Mouse (Mus musculus) heart, embryonic 15.5 days (tissue): ENCODE measurements around the gene Engase. TPM values are rescaled to one million over a fixed set of nuclear protein-coding genes. Genes with fewer than 3 reads are reported as not detected.
A peak's percentile ranks its signal among the peaks of the same experiment; 100 is the strongest.

Experiments used
- ATAC-seq: fragments of 200-750 bp; cut with Nextera tagmentation; replicated peaks from 2 replicates; pipeline ENCODE4 v1.8.0; 2017; ENCODE audit warnings: low read depth, moderate TSS enrichment; ENCODE audit not compliant: insufficient number of reproducible peaks, insufficient read depth, low FRiP score
- H3K27ac ChIP-seq: fragments of 300-500 bp; sonication (generic); 2 replicates; pipeline ENCODE4 v1.5.1; 2015; ENCODE audit warnings: mild to moderate bottlenecking, inconsistent platforms
- H3K27me3 ChIP-seq: fragments of 300-500 bp; sonication (generic); 2 replicates; pipeline ENCODE4 v1.6.1; 2015; ENCODE audit warnings: inconsistent platforms
- H3K36me3 ChIP-seq: fragments of 300-500 bp; sonication (generic); 2 replicates; pipeline ENCODE4 v1.6.1; 2015; ENCODE audit warnings: mild to moderate bottlenecking, inconsistent platforms
- H3K4me1 ChIP-seq: fragments of 300-500 bp; sonication (generic); replicated peaks from 2 replicates; pipeline ENCODE4 v1.6.1; 2015; ENCODE audit warnings: inconsistent platforms
- H3K4me2 ChIP-seq: fragments of 300-500 bp; sonication (generic); 2 replicates; pipeline ENCODE4 v1.6.1; 2015; ENCODE audit warnings: inconsistent platforms, mild to moderate bottlenecking, moderate library complexity
- H3K4me3 ChIP-seq: fragments of 300-500 bp; sonication (generic); 2 replicates; pipeline ENCODE4 v1.5.1; 2015; ENCODE audit warnings: mild to moderate bottlenecking, inconsistent platforms
- H3K9ac ChIP-seq: fragments of 300-500 bp; sonication (generic); 2 replicates; pipeline ENCODE4 v1.6.1; 2015; ENCODE audit warnings: mild to moderate bottlenecking, inconsistent platforms
- H3K9me3 ChIP-seq: fragments of 300-500 bp; sonication (generic); replicated peaks from 2 replicates; pipeline ENCODE4 v1.6.1; 2016; ENCODE audit warnings: inconsistent platforms
- WGBS: fragments of 180-500 bp; shearing (Covaris S2); methylation state at CpG from one replicate; pipeline ENCODE4 v1.1.7; 2015; ENCODE audit warnings: mixed read lengths; 5-methylcytosine and 5-hydroxymethylcytosine counted together
- polyA plus RNA-seq: library from polyadenylated mRNA; unstranded; fragments of >200 nt; fragmentation: Nextera tagmentation; extraction: Ambion mirVana; gene quantifications from 2 replicates; pipeline ENCODE4 v1.2.1, GENCODE M21; 2015

The Engase gene
- polyA plus RNA-seq, 1 experiment from 2014 or later, result 4.1 TPM

DNA sequence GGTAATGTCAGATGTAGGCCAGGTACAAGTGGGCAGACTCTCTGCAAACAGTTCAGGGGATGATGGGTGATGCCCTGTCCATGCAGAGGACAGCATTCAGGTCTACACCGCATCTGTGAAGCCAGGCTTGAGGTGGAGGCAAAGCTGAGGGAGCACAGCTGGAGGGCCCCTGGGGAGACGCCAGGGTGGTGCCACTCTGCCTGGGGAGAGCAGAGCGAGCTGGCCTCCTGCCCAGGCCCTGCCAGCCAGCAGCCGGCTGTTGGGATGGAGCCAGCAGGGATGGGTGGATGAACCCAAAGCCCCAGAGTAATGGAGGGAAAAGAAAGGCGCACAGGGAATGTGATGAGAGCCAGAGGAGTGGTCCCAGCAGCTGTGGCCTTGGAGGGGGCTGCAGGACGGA is 35.2 kb downstream of the Engase start:
- 0 out of 2 replicates have a peak, but pooled peaks have one; percentile 17 for ATAC-seq
- Histone ChIP-seq H3K9ac (no peak overlapping the region), H3K27me3 (peaks cover 62% of the 10 kb centered on the region), H3K4me3 (no peak overlapping the region), H3K9me3 (no peaks in the 10 kb centered on the region), H3K4me1 (peaks cover 8% of the 10 kb centered on the region; the same call in 1 of the 2 replicates), H3K27ac (no peak overlapping the region), H3K4me2 (no peak overlapping the region), H3K36me3 (no peaks in the 10 kb centered on the region)
- WGBS, result 43% methylated on average over 6 of the region's 6 CpGs

DNA sequence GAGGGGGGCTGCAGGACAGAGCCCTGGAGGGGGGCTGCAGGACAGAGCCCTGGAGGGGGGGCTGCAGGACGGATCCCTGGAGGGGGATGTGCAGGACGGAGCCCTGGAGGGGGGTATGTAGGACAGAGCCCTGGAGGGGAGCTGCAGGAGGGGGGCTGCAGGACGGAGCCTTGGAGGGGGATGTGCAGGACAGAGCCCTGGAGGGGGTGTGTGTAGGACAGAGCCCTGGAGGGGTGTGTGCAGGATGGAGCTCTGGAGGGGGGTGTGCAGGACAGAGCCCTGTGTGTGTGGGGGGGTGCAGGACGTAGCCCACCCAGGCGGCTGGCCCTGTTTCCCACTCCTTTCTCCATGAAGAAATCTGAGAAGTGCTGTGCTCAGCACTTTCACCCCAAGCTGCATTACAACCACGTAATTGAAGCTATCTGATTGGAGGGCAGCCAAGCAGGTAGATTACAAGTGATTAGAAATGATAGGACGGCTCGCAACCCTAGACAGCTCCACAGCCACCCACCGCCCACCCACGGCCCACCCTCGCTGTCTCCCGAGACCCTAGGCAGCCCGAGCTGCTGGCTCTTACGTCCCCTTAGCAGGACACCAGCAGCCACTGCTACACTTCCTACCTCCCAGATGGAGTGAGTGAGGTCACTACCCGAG is 35.8 kb downstream of the Engase start:
- WGBS, result 48% methylated on average over 15 of the region's 15 CpGs
- Histone ChIP-seq H3K36me3 (no peaks in the 10 kb centered on the region), H3K27me3 (peaks cover 61% of the 10 kb centered on the region), H3K27ac (no peak overlapping the region), H3K4me2 (no peak overlapping the region), H3K4me1 (peaks cover 8% of the 10 kb centered on the region; the same call in 1 of the 2 replicates), H3K9me3 (no peaks in the 10 kb centered on the region), H3K9ac (no peak overlapping the region), H3K4me3 (no peak overlapping the region)
- 0 out of 2 replicates have a peak, but pooled peaks have one; percentile 15 for ATAC-seq

DNA sequence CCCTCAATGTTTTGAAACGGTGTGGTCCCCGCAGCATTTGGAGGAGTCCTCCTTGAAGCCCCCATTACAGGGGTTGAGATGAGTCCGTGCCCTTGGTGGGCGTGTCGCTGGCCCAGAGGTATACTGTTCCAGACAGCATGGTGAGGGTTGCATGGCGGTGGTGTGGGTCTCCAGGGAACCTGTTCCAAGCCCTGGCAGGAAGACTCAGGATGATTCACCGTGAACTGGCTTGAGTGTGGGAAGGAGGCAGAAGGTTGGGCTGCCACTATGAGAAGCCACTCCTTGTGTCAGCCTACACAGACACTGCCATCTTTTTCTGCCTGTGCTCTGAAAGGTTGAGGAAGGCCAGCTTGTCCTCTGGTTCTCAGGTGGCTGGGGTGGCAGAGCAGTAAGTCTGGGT is 41.3 kb downstream of the Engase start:
- Histone ChIP-seq H3K9me3 (no peaks in the 10 kb centered on the region), H3K27me3 (peaks cover 35% of the 10 kb centered on the region), H3K4me3 (no peak overlapping the region), H3K9ac (no peak overlapping the region), H3K36me3 (no peaks in the 10 kb centered on the region), H3K27ac (no peak overlapping the region), H3K4me2 (no peak overlapping the region), H3K4me1 (peaks cover 7% of the 10 kb centered on the region; the same call in 1 of the 2 replicates)
- WGBS, result 81% methylated on average over 7 of the region's 7 CpGs
- no peak for ATAC-seq

DNA sequence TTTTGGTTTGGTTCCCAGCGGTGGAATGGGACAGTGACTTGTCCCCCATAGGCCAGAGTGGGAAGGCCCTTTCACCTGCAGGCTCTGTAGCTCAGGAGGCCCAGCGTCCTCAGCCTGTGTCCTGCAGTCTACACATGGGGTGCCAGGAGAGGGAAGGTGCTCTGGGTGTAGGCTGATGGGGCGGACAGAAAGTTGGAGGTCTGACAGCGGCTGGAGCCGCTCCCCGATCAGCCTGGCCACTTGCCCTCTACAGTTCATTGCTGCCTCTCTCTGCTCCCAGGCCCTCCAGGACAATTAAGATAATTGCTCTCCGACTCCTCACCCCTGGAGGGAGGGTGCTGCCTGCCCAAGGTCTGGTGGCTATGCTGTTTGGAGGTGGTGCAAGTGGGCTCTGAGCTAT is 42.1 kb downstream of the Engase start:
- WGBS, result 58% methylated on average over 7 of the region's 7 CpGs
- ATAC-seq, result peak; percentile 64; the same call in 1 of the 2 replicates
- Histone ChIP-seq H3K4me3 (no peak overlapping the region), H3K27me3 (peaks cover 27% of the 10 kb centered on the region), H3K4me2 (no peak overlapping the region), H3K9me3 (no peaks in the 10 kb centered on the region), H3K4me1 (peaks cover 7% of the 10 kb centered on the region; the same call in 1 of the 2 replicates), H3K36me3 (no peaks in the 10 kb centered on the region), H3K9ac (no peak overlapping the region), H3K27ac (no peak overlapping the region)

DNA sequence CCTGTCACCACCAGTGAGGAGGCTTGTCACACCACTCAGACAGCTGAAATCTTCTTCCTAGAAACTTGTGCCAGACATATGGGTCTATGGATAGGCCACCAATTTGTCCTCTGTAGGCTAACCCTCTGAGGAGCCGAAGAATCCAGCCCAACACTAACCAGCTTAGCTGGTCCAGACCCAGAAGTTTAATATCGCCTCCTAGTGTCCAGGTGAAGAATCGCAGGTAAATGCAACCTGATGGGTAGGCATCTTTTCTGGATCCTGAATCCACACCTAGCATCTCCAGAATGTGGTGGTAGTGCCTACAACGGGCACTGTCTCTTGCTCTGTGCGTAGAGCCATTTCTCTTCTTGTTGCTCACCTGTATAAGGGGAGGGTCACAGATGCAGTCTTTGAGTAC is 43.6 kb downstream of the Engase start:
- H3K27me3 ChIP-seq, result peaks cover 22% of the 10 kb centered on the region; the same call in 1 of the 2 replicates
- no peaks in the 10 kb centered on the region for H3K36me3 ChIP-seq
- no peak for ATAC-seq
- no peak overlapping the region for H3K9ac ChIP-seq
- H3K27ac ChIP-seq, result no peak overlapping the region
- WGBS, result 49% methylated on average over 5 of the region's 5 CpGs
- H3K4me3 ChIP-seq, result no peak overlapping the region
- no peaks in the 10 kb centered on the region for H3K9me3 ChIP-seq
- H3K4me2 ChIP-seq, result no peak overlapping the region
- peaks cover 7% of the 10 kb centered on the region; the same call in 1 of the 2 replicates for H3K4me1 ChIP-seq

DNA sequence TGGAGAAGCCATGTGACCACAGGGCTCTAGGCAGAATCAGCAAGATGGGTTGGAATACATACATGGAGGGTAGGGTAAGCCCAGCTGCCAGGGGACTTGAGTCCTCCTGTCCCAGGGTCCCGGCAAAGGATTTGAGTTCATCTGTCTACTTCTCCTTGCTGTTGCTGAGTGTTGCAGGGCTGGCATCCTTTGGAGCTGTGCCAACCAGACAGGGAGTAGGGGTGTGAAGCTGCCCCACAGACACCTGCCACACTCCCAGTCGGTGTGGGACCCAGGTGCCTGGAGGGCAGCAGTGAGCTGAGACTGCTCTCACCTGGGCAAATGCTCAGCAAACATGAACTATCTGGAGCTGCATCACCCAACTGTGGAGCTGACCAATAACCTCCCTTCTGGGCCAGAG is 44.3 kb downstream of the Engase start:
- no peak overlapping the region for H3K9ac ChIP-seq
- no peak overlapping the region for H3K4me3 ChIP-seq
- no peaks in the 10 kb centered on the region for H3K36me3 ChIP-seq
- H3K9me3 ChIP-seq, result no peaks in the 10 kb centered on the region
- H3K4me2 ChIP-seq, result no peak overlapping the region
- peaks cover 7% of the 10 kb centered on the region; the same call in 1 of the 2 replicates for H3K4me1 ChIP-seq
- WGBS, result 75% methylated on average over 2 of the region's 2 CpGs
- peaks cover 17% of the 10 kb centered on the region; the same call in 1 of the 2 replicates for H3K27me3 ChIP-seq
- H3K27ac ChIP-seq, result no peak overlapping the region
- no peak for ATAC-seq

DNA sequence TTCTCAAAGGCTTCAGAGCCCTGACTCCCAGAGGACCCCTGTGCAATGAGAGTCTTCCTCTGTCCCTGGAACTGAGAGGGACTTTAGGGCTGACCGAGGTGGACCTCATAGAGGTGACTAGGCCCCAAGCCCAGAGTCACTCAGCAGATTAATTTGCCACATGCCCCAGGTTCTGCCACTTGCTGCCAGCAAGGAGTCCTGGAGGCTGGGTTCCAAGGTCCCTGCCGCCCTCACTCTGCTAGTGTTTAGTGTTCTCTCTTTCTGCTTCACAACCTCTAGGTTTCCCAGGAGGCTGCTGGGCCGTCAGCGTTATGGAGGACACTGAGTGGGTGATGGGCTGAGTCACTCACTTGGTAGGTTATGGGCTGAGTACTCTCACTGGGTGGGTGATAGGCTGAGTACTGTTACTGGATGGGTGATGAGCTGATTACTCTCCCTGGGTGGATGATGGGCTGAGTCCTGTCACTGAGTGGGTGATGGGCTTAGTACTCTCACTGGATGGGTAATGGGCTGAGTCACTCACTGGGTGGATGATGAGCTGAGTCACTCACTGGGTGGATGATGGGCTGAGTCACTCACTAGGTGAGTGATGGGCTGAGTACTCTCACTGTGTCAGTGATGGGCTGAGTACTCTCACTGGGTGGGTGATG is 47.0 kb downstream of the Engase start:
- no peak overlapping the region for H3K9ac ChIP-seq
- no peaks in the 10 kb centered on the region for H3K9me3 ChIP-seq
- H3K27me3 ChIP-seq, result 0 out of 2 replicates have a peak, but pooled peaks cover 7% of the 10 kb centered on the region
- no peak overlapping the region for H3K27ac ChIP-seq
- H3K4me1 ChIP-seq, result peaks cover 6% of the 10 kb centered on the region; the same call in 1 of the 2 replicates
- no peak overlapping the region for H3K4me2 ChIP-seq
- 78% methylated on average over 4 of the region's 4 CpGs for WGBS
- ATAC-seq, result no peak
- H3K36me3 ChIP-seq, result no peaks in the 10 kb centered on the region
- no peak overlapping the region for H3K4me3 ChIP-seq

DNA sequence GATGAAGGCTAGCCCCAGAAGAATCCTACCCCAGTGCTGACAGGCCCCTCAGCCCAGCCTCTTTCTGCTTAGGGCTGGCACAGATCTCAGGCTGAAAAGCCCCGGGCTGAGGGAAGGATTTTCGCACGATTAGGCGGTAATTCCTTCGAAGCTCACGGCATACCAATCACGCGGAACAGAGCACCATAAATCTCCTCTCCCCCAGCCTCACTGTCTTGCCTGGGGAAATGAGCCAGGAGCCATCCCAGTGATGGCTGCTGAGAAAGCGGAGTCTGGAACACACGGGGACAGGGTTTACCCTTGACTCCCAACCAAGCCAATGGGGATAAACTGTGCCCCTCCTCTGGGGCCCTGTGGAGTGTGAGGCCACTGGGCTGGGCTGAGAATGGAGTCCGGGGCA is 48.4 kb downstream of the Engase start:
- 0 out of 2 replicates have a peak, but pooled peaks cover 3% of the 10 kb centered on the region for H3K27me3 ChIP-seq
- no peak overlapping the region for H3K27ac ChIP-seq
- no peak for ATAC-seq
- no peak overlapping the region for H3K4me3 ChIP-seq
- 65% methylated on average over 11 of the region's 11 CpGs for WGBS
- no peaks in the 10 kb centered on the region for H3K36me3 ChIP-seq
- no peaks in the 10 kb centered on the region for H3K9me3 ChIP-seq
- H3K4me2 ChIP-seq, result no peak overlapping the region
- H3K9ac ChIP-seq, result no peak overlapping the region
- peaks cover 5% of the 10 kb centered on the region for H3K4me1 ChIP-seq

DNA sequence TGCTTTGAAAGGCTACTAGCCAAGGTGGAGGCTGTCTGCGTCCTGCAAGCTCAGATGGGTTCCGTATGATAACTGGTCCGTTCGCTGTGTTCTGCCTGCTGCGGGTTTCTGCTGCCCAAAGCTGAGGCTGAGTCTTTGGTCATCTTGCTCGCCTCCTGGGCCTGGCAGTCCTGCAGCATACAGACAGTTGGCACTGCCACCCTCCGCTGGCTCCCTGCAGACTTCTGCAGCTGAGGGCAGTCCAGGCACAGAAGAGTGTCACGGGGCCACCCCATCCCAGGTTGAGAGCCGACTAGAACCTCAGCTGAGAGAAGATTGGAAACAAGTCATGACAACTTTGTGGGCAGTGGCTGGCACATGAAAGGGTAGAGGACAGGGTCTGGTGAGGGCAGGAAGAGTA is 52.1 kb downstream of the Engase start:
- peaks cover 21% of the 10 kb centered on the region; the same call in 1 of the 2 replicates for H3K27me3 ChIP-seq
- H3K27ac ChIP-seq, result no peak overlapping the region
- no peaks in the 10 kb centered on the region for H3K9me3 ChIP-seq
- H3K4me1 ChIP-seq, result peaks cover 5% of the 10 kb centered on the region
- no peak overlapping the region for H3K4me2 ChIP-seq
- ATAC-seq, result no peak
- no peak overlapping the region for H3K4me3 ChIP-seq
- WGBS, result 89% methylated on average over 9 of the region's 9 CpGs
- no peak overlapping the region for H3K9ac ChIP-seq
- no peaks in the 10 kb centered on the region for H3K36me3 ChIP-seq

DNA sequence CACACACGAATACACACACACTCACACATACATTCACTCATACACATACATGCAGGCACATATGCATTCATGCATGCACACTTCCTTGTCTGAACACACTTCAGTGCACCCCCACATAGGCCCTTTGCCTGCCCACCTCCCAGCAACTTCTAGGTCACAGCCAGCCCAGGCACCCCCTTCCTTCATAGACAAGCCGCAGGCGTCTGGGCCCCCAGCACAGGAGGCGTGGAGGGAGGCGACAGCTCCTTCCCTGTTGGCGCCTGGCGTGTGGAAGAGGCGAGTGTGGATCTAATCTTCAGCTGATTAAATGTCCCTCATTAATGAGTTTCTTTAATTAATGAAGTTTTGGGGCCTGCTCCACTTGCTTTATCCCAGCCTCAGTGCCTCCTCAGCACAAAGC is 53.7 kb downstream of the Engase start:
- Histone ChIP-seq H3K27me3 (peaks cover 33% of the 10 kb centered on the region), H3K4me2 (no peak overlapping the region), H3K27ac (no peak overlapping the region), H3K4me1 (peaks cover 5% of the 10 kb centered on the region), H3K36me3 (no peaks in the 10 kb centered on the region), H3K9ac (no peak overlapping the region), H3K4me3 (no peak overlapping the region), H3K9me3 (no peaks in the 10 kb centered on the region)
- WGBS, result 67% methylated on average over 8 of the region's 8 CpGs
- ATAC-seq, result no peak

DNA sequence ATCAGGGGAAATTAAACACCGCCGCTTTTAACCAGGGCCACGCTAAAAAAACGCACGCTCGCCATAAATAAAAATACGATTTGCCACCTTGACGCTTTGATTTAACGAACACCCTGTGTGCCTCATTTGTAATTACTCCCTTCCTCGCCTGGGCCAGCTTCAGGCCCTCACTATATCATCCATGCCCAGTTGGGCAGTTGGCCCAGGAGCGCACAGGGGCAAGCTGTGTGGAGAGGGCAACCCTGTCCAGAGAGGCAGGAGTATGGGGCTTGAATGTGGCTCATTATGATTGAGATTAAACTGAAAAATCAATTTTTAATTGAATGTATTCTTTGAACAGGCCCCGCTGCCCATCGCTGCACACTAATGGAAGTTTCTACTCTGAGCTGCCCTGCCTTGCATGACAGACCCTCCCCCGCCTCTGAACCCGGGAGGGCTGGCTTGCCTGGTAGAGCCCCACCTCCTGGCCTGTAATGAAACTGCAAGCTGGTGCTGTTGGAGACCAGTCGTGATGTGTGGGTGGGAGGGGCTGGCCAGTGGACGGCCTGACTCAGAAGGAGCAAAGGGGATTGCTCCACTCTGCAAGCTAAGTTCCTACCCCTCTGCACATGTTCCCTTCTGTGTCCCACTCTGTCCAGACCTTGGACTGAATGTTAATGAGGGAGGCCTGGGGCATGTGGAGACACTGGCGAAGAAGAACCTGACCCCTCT is 57.9 kb downstream of the Engase start:
- Histone ChIP-seq H3K4me3 (no peak overlapping the region), H3K27me3 (peaks cover 37% of the 10 kb centered on the region)
- ATAC-seq, result no peak

More for the DNA sequence above, 57.9 kb downstream of the Engase start:
- Histone ChIP-seq H3K27ac (no peak overlapping the region), H3K9ac (no peak overlapping the region), H3K4me1 (peaks cover 4% of the 10 kb centered on the region), H3K36me3 (no peaks in the 10 kb centered on the region), H3K4me2 (no peak overlapping the region), H3K9me3 (no peaks in the 10 kb centered on the region)
- WGBS, result 31% methylated on average over 18 of the region's 18 CpGs
